Comparison of ENCODE assay signal across 8 mouse cellular contexts in the genomic region with DNA sequence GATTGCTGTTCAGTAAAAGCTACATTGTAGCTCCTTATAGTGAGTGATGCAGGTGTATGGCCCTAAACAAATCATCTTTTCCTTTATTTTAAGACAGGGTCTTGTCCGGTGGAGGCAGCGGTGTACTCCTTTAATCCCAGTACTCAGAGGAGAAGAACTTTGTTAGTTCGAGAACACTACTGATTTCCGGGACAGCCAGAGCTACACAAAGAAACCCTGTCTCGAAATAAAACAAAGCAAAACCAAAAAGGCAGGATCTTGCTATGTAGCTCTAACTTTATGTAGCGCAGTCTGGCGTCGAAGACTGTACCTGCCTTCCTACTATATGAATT. TPM values are rescaled to one million over a fixed set of nuclear protein-coding genes. Genes with fewer than 3 reads are reported as not detected.
DNase-seq lines count a peak whose midpoint lies in the region; ATAC-seq and TF ChIP-seq lines count a peak whose summit lies in the region.
"Had no signal": no experiment of that assay in that cellular context is flagged by ENCODE, and none has a peak within 500 bp of the region (broad histone marks: within the 10 kb centered on the region; RNA-seq: fewer than 3 reads in every experiment).

No protein-coding gene starts in this region.

- peak overlapping the region; percentile 49 for H3K4me2 ChIP-seq in limb, embryonic 14.5 days (replicated peaks; ENCODE audit: low read depth, low read length, severe bottlenecking)
- peak overlapping the region; percentile 45 for H3K4me2 ChIP-seq in stomach, embryonic 16.5 days (ENCODE audit: low read depth, low read length)

- H3K36me3 ChIP-seq in megakaryocyte, embryonic 14.5 days (replicated peaks; ENCODE audit: low read length) = peaks cover 10% of the 10 kb centered on the region
- H3K36me3 ChIP-seq in limb, embryonic 14.5 days (ENCODE audit: control insufficient read depth, insufficient read depth, low read length) = peaks cover 7% of the 10 kb centered on the region; the same call in 1 of the 2 replicates
- H3K36me3 ChIP-seq in stomach, embryonic 16.5 days (ENCODE audit: control insufficient read depth, insufficient read depth, low read length) = no peaks in the 10 kb centered on the region

- H3K9me3 ChIP-seq in megakaryocyte, embryonic 14.5 days = no peaks in the 10 kb centered on the region
- H3K9me3 ChIP-seq in limb, embryonic 14.5 days (ENCODE audit: control insufficient read depth, low read length) = no peaks in the 10 kb centered on the region
- no peaks in the 10 kb centered on the region for H3K9me3 ChIP-seq in stomach, embryonic 16.5 days (replicated peaks; ENCODE audit: control insufficient read depth, low read length)

- H3K27me3 ChIP-seq in megakaryocyte, embryonic 14.5 days (replicated peaks) = no peaks in the 10 kb centered on the region
- H3K27me3 ChIP-seq in limb, embryonic 14.5 days (ENCODE audit: control insufficient read depth, insufficient read depth, low read length) = no peaks in the 10 kb centered on the region
- H3K27me3 ChIP-seq in stomach, embryonic 16.5 days (ENCODE audit: control insufficient read depth, insufficient read depth, low read length) = no peaks in the 10 kb centered on the region

- peak overlapping the region; percentile 100 for H3K4me3 ChIP-seq in megakaryocyte, embryonic 14.5 days (replicated peaks)
- H3K4me3 ChIP-seq in limb, embryonic 14.5 days (replicated peaks; ENCODE audit: low read length) = peak overlapping the region; percentile 90
- peak overlapping the region; percentile 94 for H3K4me3 ChIP-seq in stomach, embryonic 16.5 days (replicated peaks; ENCODE audit: low read length)

- 39% methylated on average over 8 of the region's 8 CpGs for WGBS in limb, embryonic 14.5 days
- 33% methylated on average over 8 of the region's 8 CpGs for WGBS in stomach, embryonic 16.5 days

- peak overlapping the region; percentile 72 for H3K27ac ChIP-seq in limb, embryonic 14.5 days (replicated peaks; ENCODE audit: low read depth, low read length)
- H3K27ac ChIP-seq in stomach, embryonic 16.5 days (ENCODE audit: low read length) = peak overlapping the region; percentile 42

- no peak for TF ChIP-seq POLR2A in limb, embryonic 14.5 days (IDR thresholded peaks at IDR 0.05; ENCODE audit: borderline replicate concordance, extremely low read depth, insufficient read depth, insufficient read length)

- no peak for DNase-seq in limb, embryonic 14.5 days (ENCODE audit: low spot score)
- no peak for DNase-seq in adrenal gland, postnatal 10 days
- no peak for DNase-seq in adrenal gland, postnatal 14 days

- H3K4me1 ChIP-seq in megakaryocyte, embryonic 14.5 days = peaks cover 26% of the 10 kb centered on the region
- peaks cover 6% of the 10 kb centered on the region; the same call in 1 of the 2 replicates for H3K4me1 ChIP-seq in limb, embryonic 14.5 days (ENCODE audit: control insufficient read depth, insufficient read depth, low read length)
- peaks cover 5% of the 10 kb centered on the region for H3K4me1 ChIP-seq in stomach, embryonic 16.5 days (ENCODE audit: control insufficient read depth, insufficient read depth, low read length)

- H3K9ac ChIP-seq in limb, embryonic 14.5 days (ENCODE audit: low read depth, low read length, severe bottlenecking) = peak overlapping the region; percentile 54
- peak overlapping the region; percentile 72 for H3K9ac ChIP-seq in stomach, embryonic 16.5 days (ENCODE audit: low read length)

- ATAC-seq in megakaryocyte, adult 5-6 weeks (ENCODE audit: poor library complexity, severe bottlenecking) = no peak; the same call in 1 of the 2 replicates
- ATAC-seq in erythroid progenitor cell, adult 5-6 weeks (replicated peaks; ENCODE audit: low FRiP score, poor library complexity, severe bottlenecking) = peak; percentile 39; the same call in 1 of the 2 replicates
- ATAC-seq in limb, embryonic 14.5 days (ENCODE audit: low FRiP score, low read depth) = no peak; the same call in 1 of the 2 replicates
- ATAC-seq in stomach, embryonic 16.5 days (ENCODE audit: insufficient read depth, low FRiP score) = no peak; the same call in 1 of the 2 replicates

RNA-seq across cellular contexts. Expression of a gene that starts 0.4 kb away (rescaled TPM):
- polyA plus RNA-seq in megakaryocyte, embryonic 14.5 days (2012; ENCODE audit: insufficient read depth, low replicate concordance) = 1.0 and 5.8 TPM in 2 replicates
- total RNA-seq in megakaryocyte, adult 5-6 weeks (2015) = 11.8 and 13.7 TPM in 2 replicates
- total RNA-seq in megakaryocyte, adult 5-6 weeks (2017) = 17.6 and 17.8 TPM in 2 replicates
- 11.5 and 19.3 TPM in 2 replicates for total RNA-seq in erythroid progenitor cell, adult 5-6 weeks (2015; ENCODE audit: low replicate concordance)
- 16.9 and 27.2 TPM in 2 replicates for total RNA-seq in erythroid progenitor cell, adult 5-6 weeks (2017; ENCODE audit: low replicate concordance)
- polyA plus RNA-seq in limb, embryonic 14.5 days (2012; rRNA removed) = 8.5 and 10.2 TPM in 2 replicates
- polyA plus RNA-seq in limb, embryonic 14.5 days (2014; fragmentation: Nextera tagmentation; extraction: Ambion mirVana) = 12.8 and 14.2 TPM in 2 replicates
- polyA plus RNA-seq in stomach, embryonic 16.5 days (2015; fragmentation: Nextera tagmentation; extraction: Ambion mirVana) = 12.5 and 14.3 TPM in 2 replicates
- 10 to 100 TPM in 1 of 2 experiments, 1 to 10 TPM in 1; 9.2 to 14.5 TPM for total RNA-seq in adrenal gland, postnatal 10 days (2021)
- 8.3 and 10.9 TPM in 2 replicates for total RNA-seq in adrenal gland, postnatal 14 days (2021)

RNA-seq across cellular contexts. Expression of a gene that starts 36.8 kb away (rescaled TPM):
- polyA plus RNA-seq in megakaryocyte, embryonic 14.5 days (2012; ENCODE audit: insufficient read depth, low replicate concordance) = 76.9 and 113 TPM in 2 replicates
- 42.4 and 49.4 TPM in 2 replicates for total RNA-seq in megakaryocyte, adult 5-6 weeks (2015)
- 13.0 and 19.1 TPM in 2 replicates for total RNA-seq in megakaryocyte, adult 5-6 weeks (2017)
- total RNA-seq in erythroid progenitor cell, adult 5-6 weeks (2015; ENCODE audit: low replicate concordance) = 19.7 and 40.0 TPM in 2 replicates
- 8.3 and 14.5 TPM in 2 replicates for total RNA-seq in erythroid progenitor cell, adult 5-6 weeks (2017; ENCODE audit: low replicate concordance)
- polyA plus RNA-seq in limb, embryonic 14.5 days (2012; rRNA removed) = 107 and 112 TPM in 2 replicates
- 96.1 and 106 TPM in 2 replicates for polyA plus RNA-seq in limb, embryonic 14.5 days (2014; fragmentation: Nextera tagmentation; extraction: Ambion mirVana)
- 117 and 125 TPM in 2 replicates for polyA plus RNA-seq in stomach, embryonic 16.5 days (2015; fragmentation: Nextera tagmentation; extraction: Ambion mirVana)
- total RNA-seq in adrenal gland, postnatal 10 days (2021) = 10 to 100 TPM; 83.4 to 84.7 TPM
- 86.2 and 92.5 TPM in 2 replicates for total RNA-seq in adrenal gland, postnatal 14 days (2021)

RNA-seq across cellular contexts. Expression of a gene that starts 54.1 kb away (rescaled TPM):
- not detected in 2 replicates for polyA plus RNA-seq in megakaryocyte, embryonic 14.5 days (2012; ENCODE audit: insufficient read depth, low replicate concordance)
- total RNA-seq in megakaryocyte, adult 5-6 weeks (2015) = not detected in 2 replicates
- not detected in 2 replicates for total RNA-seq in megakaryocyte, adult 5-6 weeks (2017)
- not detected in 2 replicates for total RNA-seq in erythroid progenitor cell, adult 5-6 weeks (2015; ENCODE audit: low replicate concordance)
- not detected in 2 replicates for total RNA-seq in erythroid progenitor cell, adult 5-6 weeks (2017; ENCODE audit: low replicate concordance)
- 0.08 and 0.14 TPM in 2 replicates for polyA plus RNA-seq in limb, embryonic 14.5 days (2012; rRNA removed)
- polyA plus RNA-seq in limb, embryonic 14.5 days (2014; fragmentation: Nextera tagmentation; extraction: Ambion mirVana) = not detected in 2 replicates
- 0.13 TPM in 1 of 2 replicates, not detected in the other for polyA plus RNA-seq in stomach, embryonic 16.5 days (2015; fragmentation: Nextera tagmentation; extraction: Ambion mirVana)
- total RNA-seq in adrenal gland, postnatal 10 days (2021) = not detected
- not detected in 2 replicates for total RNA-seq in adrenal gland, postnatal 14 days (2021)
- polyA plus RNA-seq: brain, embryonic 14.5 days had no signal

RNA-seq across cellular contexts. Expression of a gene that starts 57.6 kb away (rescaled TPM):
- 6.3 and 32.6 TPM in 2 replicates for polyA plus RNA-seq in megakaryocyte, embryonic 14.5 days (2012; ENCODE audit: insufficient read depth, low replicate concordance)
- total RNA-seq in megakaryocyte, adult 5-6 weeks (2015) = 124 and 127 TPM in 2 replicates
- 187 and 216 TPM in 2 replicates for total RNA-seq in megakaryocyte, adult 5-6 weeks (2017)
- total RNA-seq in erythroid progenitor cell, adult 5-6 weeks (2015; ENCODE audit: low replicate concordance) = 16.3 and 24.1 TPM in 2 replicates
- total RNA-seq in erythroid progenitor cell, adult 5-6 weeks (2017; ENCODE audit: low replicate concordance) = 18.5 and 30.5 TPM in 2 replicates
- polyA plus RNA-seq in limb, embryonic 14.5 days (2012; rRNA removed) = 80.4 TPM in 2 replicates
- polyA plus RNA-seq in limb, embryonic 14.5 days (2014; fragmentation: Nextera tagmentation; extraction: Ambion mirVana) = 84.5 and 91.2 TPM in 2 replicates
- 82.0 and 83.5 TPM in 2 replicates for polyA plus RNA-seq in stomach, embryonic 16.5 days (2015; fragmentation: Nextera tagmentation; extraction: Ambion mirVana)
- total RNA-seq in adrenal gland, postnatal 10 days (2021) = 100 to 1,000 TPM; 298 to 336 TPM
- 257 and 311 TPM in 2 replicates for total RNA-seq in adrenal gland, postnatal 14 days (2021)
